ENCODE assay signal across 8 mouse cellular contexts in genomic region chr7:29317558-29317957, GRCm38 (mm10). TPM values are rescaled to one million over a fixed set of nuclear protein-coding genes. Genes with fewer than 3 reads are reported as not detected.
A peak's percentile ranks its signal among the peaks of the same experiment; 100 is the strongest.
DNase-seq lines count a peak whose midpoint lies in the region; ATAC-seq and TF ChIP-seq lines count a peak whose summit lies in the region.

No protein-coding gene starts in this region.

- H3K4me1 ChIP-seq in heart, embryonic 14.5 days (ENCODE audit: control insufficient read depth in 2 of 2, insufficient read depth in 2 of 2, low read length in 2 of 2) = peaks cover 20 to 21% of the 10 kb centered on the region in 2 experiments
- peaks cover 85% of the 10 kb centered on the region for H3K4me1 ChIP-seq in forebrain, embryonic 13.5 days
- peaks cover 82% of the 10 kb centered on the region for H3K4me1 ChIP-seq in limb, embryonic 14.5 days (ENCODE audit: control insufficient read depth, insufficient read depth, low read length)

- TF ChIP-seq POLR2A in limb, embryonic 14.5 days (IDR thresholded peaks at IDR 0.05; ENCODE audit: borderline replicate concordance, extremely low read depth, insufficient read depth, insufficient read length) = no peak

- no peak overlapping the region for H3K4me3 ChIP-seq in heart, embryonic 14.5 days (ENCODE audit: control insufficient read depth in 1 of 2, insufficient read depth in 1 of 2, low read depth in 1 of 2, low read length in 2 of 2)
- H3K4me3 ChIP-seq in forebrain, embryonic 13.5 days = no peak overlapping the region; the same call in 1 of the 2 replicates
- peak overlapping the region; percentile 10 for H3K4me3 ChIP-seq in limb, embryonic 14.5 days (replicated peaks; ENCODE audit: low read length)

- peak overlapping the region; percentile 25; the same call in 1 of the 2 replicates for H3K4me2 ChIP-seq in heart, embryonic 14.5 days (ENCODE audit: low read length)
- peak overlapping the region; percentile 55 for H3K4me2 ChIP-seq in forebrain, embryonic 13.5 days
- peak overlapping the region; percentile 58 for H3K4me2 ChIP-seq in limb, embryonic 14.5 days (replicated peaks; ENCODE audit: low read depth, low read length, severe bottlenecking)

- peak overlapping the region; percentile 34; the same call in 1 of the 2 replicates for H3K9ac ChIP-seq in heart, embryonic 14.5 days (ENCODE audit: low read length)
- peak overlapping the region; percentile 60 for H3K9ac ChIP-seq in forebrain, embryonic 13.5 days
- peak overlapping the region; percentile 48; the same call in 1 of the 2 replicates for H3K9ac ChIP-seq in limb, embryonic 14.5 days (ENCODE audit: low read depth, low read length, severe bottlenecking)

- H3K27me3 ChIP-seq in heart, embryonic 14.5 days (ENCODE audit: control insufficient read depth, insufficient read depth, low read length) = peaks cover 27% of the 10 kb centered on the region
- H3K27me3 ChIP-seq in forebrain, embryonic 13.5 days = no peaks in the 10 kb centered on the region
- H3K27me3 ChIP-seq in limb, embryonic 14.5 days (ENCODE audit: control insufficient read depth, insufficient read depth, low read length) = no peaks in the 10 kb centered on the region

- WGBS in heart, embryonic 14.5 days = 6% methylated on average over 2 of the region's 2 CpGs
- 0% methylated on average over 2 of the region's 2 CpGs for whole genome bisulfite sequencing in forebrain, embryonic 13.5 days
- 0% methylated on average over 2 of the region's 2 CpGs for WGBS in limb, embryonic 14.5 days

- no peak overlapping the region for H3K27ac ChIP-seq in heart, embryonic 14.5 days (replicated peaks in 1 of 2; ENCODE audit: control insufficient read depth in 1 of 2, insufficient read depth in 1 of 2, low read depth in 2 of 2, low read length in 2 of 2)
- H3K27ac ChIP-seq in forebrain, embryonic 13.5 days = peak overlapping the region; percentile 97
- peak overlapping the region; percentile 93 for H3K27ac ChIP-seq in limb, embryonic 14.5 days (replicated peaks; ENCODE audit: low read depth, low read length)

- no peaks in the 10 kb centered on the region for H3K36me3 ChIP-seq in heart, embryonic 14.5 days (ENCODE audit: control insufficient read depth, insufficient read depth, low read length)
- H3K36me3 ChIP-seq in forebrain, embryonic 13.5 days (ENCODE audit: poor library complexity, severe bottlenecking) = peaks cover 26% of the 10 kb centered on the region
- peaks cover 8% of the 10 kb centered on the region; the same call in 1 of the 2 replicates for H3K36me3 ChIP-seq in limb, embryonic 14.5 days (ENCODE audit: control insufficient read depth, insufficient read depth, low read length)

- 0 out of 2 replicates have a peak, but pooled peaks have one; percentile 1 for ATAC-seq in heart, embryonic 14.5 days (ENCODE audit: insufficient number of reproducible peaks, insufficient read depth, low FRiP score, low read depth)
- peak; percentile 69 for ATAC-seq in forebrain, embryonic 13.5 days
- peak; percentile 72 for ATAC-seq in limb, embryonic 14.5 days (ENCODE audit: low FRiP score, low read depth)
- ATAC-seq in monocyte, adult 5-6 weeks (replicated peaks; ENCODE audit: insufficient number of reproducible peaks, low FRiP score, low TSS enrichment, poor library complexity, severe bottlenecking) = no peak

- DNase-seq in heart, adult 8-10 months (ENCODE audit: low spot score) = no peak
- peak; percentile 29 for DNase-seq in MN1 (ENCODE audit: low spot score)
- DNase-seq in limb, embryonic 14.5 days (ENCODE audit: low spot score) = peak; percentile 89
- peak; percentile 72 for DNase-seq in right cerebral cortex, postnatal 4 days
- DNase-seq in ovary, adult 18-20 months (ENCODE audit: low spot score) = no peak

- no peaks in the 10 kb centered on the region for H3K9me3 ChIP-seq in heart, embryonic 14.5 days (ENCODE audit: control insufficient read depth, low read length)
- no peaks in the 10 kb centered on the region for H3K9me3 ChIP-seq in forebrain, embryonic 13.5 days (replicated peaks)
- H3K9me3 ChIP-seq in limb, embryonic 14.5 days (ENCODE audit: control insufficient read depth, low read length) = no peaks in the 10 kb centered on the region

RNA-seq across cellular contexts. Expression of gene Dpf1, which starts 13.8 kb away (rescaled TPM):
- 0.54 and 1.5 TPM in 2 replicates for polyA plus RNA-seq in heart, embryonic 14.5 days (2014; fragmentation: Nextera tagmentation; extraction: Ambion mirVana)
- under 1 TPM in 3 of 4 experiments, not detected in 1; 0.13 to 0.23 (median 0.22) TPM for total RNA-seq in heart, adult 8-10 months (2022)
- 165 and 182 TPM in 2 replicates for polyA plus RNA-seq in forebrain, embryonic 13.5 days (2015; fragmentation: Nextera tagmentation; extraction: Ambion mirVana)
- polyA plus RNA-seq in limb, embryonic 14.5 days (2012; rRNA removed) = 10.6 and 10.7 TPM in 2 replicates
- 13.2 and 13.7 TPM in 2 replicates for polyA plus RNA-seq in limb, embryonic 14.5 days (2014; fragmentation: Nextera tagmentation; extraction: Ambion mirVana)
- not detected in 3 replicates for total RNA-seq in monocyte, adult 5-6 weeks (2017)

RNA-seq across cellular contexts. Expression of gene Ppp1r14a, which starts 28.4 kb away (rescaled TPM):
- polyA plus RNA-seq in heart, embryonic 14.5 days (2014; fragmentation: Nextera tagmentation; extraction: Ambion mirVana) = 11.8 TPM in 2 replicates
- 10 to 100 TPM in 1 of 4 experiments, 1 to 10 TPM in 3; 5.4 to 10.1 (median 7.1) TPM for total RNA-seq in heart, adult 8-10 months (2022)
- 14.9 and 17.2 TPM in 2 replicates for polyA plus RNA-seq in forebrain, embryonic 13.5 days (2015; fragmentation: Nextera tagmentation; extraction: Ambion mirVana)
- polyA plus RNA-seq in limb, embryonic 14.5 days (2012; rRNA removed) = 8.7 and 9.6 TPM in 2 replicates
- polyA plus RNA-seq in limb, embryonic 14.5 days (2014; fragmentation: Nextera tagmentation; extraction: Ambion mirVana) = 9.0 and 13.8 TPM in 2 replicates
- total RNA-seq in monocyte, adult 5-6 weeks (2017) = not detected in 3 replicates

RNA-seq across cellular contexts. Expression of gene Spint2, which starts 35.8 kb away (rescaled TPM):
- polyA plus RNA-seq in heart, embryonic 14.5 days (2014; fragmentation: Nextera tagmentation; extraction: Ambion mirVana) = 93.5 and 98.5 TPM in 2 replicates
- 10 to 100 TPM; 47.3 to 54.5 (median 53.2) TPM for total RNA-seq in heart, adult 8-10 months (2022)
- polyA plus RNA-seq in forebrain, embryonic 13.5 days (2015; fragmentation: Nextera tagmentation; extraction: Ambion mirVana) = 30.1 and 41.3 TPM in 2 replicates
- 88.7 and 95.3 TPM in 2 replicates for polyA plus RNA-seq in limb, embryonic 14.5 days (2012; rRNA removed)
- 149 and 160 TPM in 2 replicates for polyA plus RNA-seq in limb, embryonic 14.5 days (2014; fragmentation: Nextera tagmentation; extraction: Ambion mirVana)
- total RNA-seq in monocyte, adult 5-6 weeks (2017) = 2.6 to 4.4 TPM (median 4.2 TPM) in 3 replicates

Comparison
In these comparisons a context has a peak if more than half of its experiments do, and no peak if none do; other contexts are left out.
1. H3K27ac ChIP-seq: peak in forebrain, embryonic 13.5 days (single experiment) and limb, embryonic 14.5 days (single experiment); none in heart, embryonic 14.5 days (0 of 2).
2. DNase-seq: peak in MN1 (single experiment), limb, embryonic 14.5 days (single experiment) and right cerebral cortex, postnatal 4 days (single experiment); none in heart, adult 8-10 months (single experiment) and ovary, adult 18-20 months (single experiment).
3. RNA of gene Dpf1, which starts 13.8 kb away (polyA plus RNA-seq): 165 to 182 TPM in forebrain, embryonic 13.5 days; 10.6 to 13.7 TPM in limb, embryonic 14.5 days and 0.54 to 1.5 TPM in heart, embryonic 14.5 days; every median in the first group is over 10 times any median in the second.
4. Peak in every context shown above with its lines, with median percentiles within 50 percentile points of each other: H3K4me2 ChIP-seq and H3K9ac ChIP-seq.